Mouse (Mus musculus) activated CD4-positive, CD25-positive, alpha-beta regulatory T cell (primary cell): ENCODE measurements around the gene Xbp1. TPM values are rescaled to one million over a fixed set of nuclear protein-coding genes. Genes with fewer than 3 reads are reported as not detected.

Experiments used
- polyA plus RNA-seq, 2 experiments: library from polyadenylated mRNA; unstranded; fragments of 100-300 nt; shearing (Covaris generic); gene quantifications; one replicate each; pipeline ENCODE4 v1.2.1; 2017

Gene Xbp1
- 100 to 1,000 TPM; 148 to 154 TPM for polyA plus RNA-seq

DNA sequence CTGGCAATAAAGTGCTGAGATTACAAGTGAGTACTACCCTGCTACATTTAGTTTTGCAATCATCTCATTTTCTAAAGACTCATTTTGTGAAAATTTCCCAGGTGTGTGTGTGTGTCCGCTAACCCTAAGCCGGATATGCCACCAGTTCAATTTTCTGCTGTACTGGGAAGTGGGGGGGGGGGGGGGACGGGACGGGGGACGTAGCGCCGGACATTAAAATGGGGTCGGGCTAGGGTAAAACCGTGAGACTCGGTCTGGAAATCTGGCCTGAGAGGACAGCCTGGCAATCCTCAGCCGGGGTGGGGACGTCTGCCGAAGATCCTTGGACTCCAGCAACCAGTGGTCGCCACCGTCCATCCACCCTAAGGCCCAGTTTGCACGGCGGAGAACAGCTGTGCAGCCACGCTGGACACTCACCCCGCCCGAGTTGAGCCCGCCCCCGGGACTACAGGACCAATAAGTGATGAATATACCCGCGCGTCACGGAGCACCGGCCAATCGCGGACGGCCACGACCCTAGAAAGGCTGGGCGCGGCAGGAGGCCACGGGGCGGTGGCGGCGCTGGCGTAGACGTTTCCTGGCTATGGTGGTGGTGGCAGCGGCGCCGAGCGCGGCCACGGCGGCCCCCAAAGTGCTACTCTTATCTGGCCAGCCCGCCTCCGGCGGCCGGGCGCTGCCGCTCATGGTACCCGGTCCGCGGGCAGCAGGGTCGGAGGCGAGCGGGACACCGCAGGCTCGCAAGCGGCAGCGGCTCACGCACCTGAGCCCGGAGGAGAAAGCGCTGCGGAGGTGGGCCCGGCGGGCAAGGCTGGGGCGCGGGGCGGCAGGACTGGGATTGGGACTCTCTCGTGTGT lies at the start of gene Xbp1:
Gene Xbp1 (plus strand): TSS at position 248 of the 854 bp plus-strand sequence.

DNA sequence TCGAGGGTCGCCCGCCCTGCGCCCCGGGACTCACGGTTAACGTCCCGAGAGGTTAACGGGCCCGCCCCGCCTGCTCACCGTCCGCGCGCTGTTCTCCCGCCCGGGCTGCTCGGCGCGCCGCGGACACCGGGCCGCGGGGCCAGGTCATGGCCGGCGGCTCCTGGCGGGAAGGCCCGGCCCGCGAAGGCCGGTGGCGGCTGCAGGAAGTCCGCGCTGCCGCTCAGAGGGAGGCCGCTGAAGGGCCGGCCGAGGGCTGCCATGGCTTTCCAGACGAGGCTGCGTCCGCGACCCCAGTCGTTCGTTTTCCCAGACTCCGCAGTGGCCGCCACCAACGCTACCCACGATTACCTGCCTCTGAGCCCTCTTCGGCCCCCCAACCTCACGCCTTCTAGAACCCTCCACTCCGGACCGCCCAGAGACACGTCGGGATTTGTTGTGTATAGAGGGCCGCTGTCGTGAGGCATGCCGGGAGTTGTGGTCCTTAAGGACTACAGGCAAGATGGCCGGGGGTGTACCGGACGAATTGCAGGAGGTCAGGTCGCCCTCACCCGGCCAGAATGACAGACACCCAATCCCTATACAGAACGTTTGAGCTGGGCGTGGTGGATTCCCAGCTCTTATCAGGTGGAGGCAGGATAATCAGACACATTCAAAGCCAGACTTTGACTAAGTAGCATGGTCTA lies 21.5 kb downstream of the Xbp1 start, which contains the start of gene Ccdc117:
Gene Ccdc117 (minus strand): TSS at position 389 of the 683 bp plus-strand sequence.

DNA sequence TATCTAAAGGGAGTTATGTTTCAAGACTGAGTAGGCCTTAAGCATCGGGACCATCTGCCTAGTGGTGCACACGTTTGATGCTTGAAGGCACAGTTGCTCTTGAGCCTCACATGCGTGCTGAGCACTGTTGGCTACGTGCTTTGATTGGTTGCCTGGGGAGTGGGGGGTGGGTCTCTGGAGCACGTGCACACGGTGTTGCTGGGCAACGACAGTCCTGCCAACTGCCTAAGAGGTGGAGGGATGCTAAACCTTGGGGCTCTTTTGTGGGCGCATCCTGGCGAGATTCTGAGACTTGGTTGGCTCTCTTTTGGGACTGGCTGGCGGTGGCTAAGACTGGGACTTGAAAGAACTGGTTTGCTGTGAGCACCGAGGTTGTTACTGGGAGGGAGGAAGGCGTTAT lies 49.0 kb downstream of the Xbp1 start, which contains the start of gene Ankrd36:
Gene Ankrd36 (plus strand): TSS at position 211 of the 400 bp plus-strand sequence.

Other genes starting within 250 kb of the Xbp1 start
- 10 to 100 TPM in 1 of 2 experiments, 1 to 10 TPM in 1; 8.2 to 10.8 TPM for gene Znrf3, start 75.8 kb upstream of the Xbp1 start, polyA plus RNA-seq
- gene Ccdc117, start 21.5 kb downstream of the Xbp1 start, polyA plus RNA-seq, result 10 to 100 TPM; 23.7 to 33.8 TPM
- under 1 TPM in 1 of 2 experiments, not detected in 1; 0.20 TPM for gene Ankrd36, start 49.0 kb downstream of the Xbp1 start, polyA plus RNA-seq
- gene Mrps24, start 195.0 kb downstream of the Xbp1 start, polyA plus RNA-seq, result 100 to 1,000 TPM; 161 to 171 TPM
- gene Urgcp, start 241.7 kb downstream of the Xbp1 start, polyA plus RNA-seq, result 10 to 100 TPM; 12.1 to 20.0 TPM